In the genomic region with DNA sequence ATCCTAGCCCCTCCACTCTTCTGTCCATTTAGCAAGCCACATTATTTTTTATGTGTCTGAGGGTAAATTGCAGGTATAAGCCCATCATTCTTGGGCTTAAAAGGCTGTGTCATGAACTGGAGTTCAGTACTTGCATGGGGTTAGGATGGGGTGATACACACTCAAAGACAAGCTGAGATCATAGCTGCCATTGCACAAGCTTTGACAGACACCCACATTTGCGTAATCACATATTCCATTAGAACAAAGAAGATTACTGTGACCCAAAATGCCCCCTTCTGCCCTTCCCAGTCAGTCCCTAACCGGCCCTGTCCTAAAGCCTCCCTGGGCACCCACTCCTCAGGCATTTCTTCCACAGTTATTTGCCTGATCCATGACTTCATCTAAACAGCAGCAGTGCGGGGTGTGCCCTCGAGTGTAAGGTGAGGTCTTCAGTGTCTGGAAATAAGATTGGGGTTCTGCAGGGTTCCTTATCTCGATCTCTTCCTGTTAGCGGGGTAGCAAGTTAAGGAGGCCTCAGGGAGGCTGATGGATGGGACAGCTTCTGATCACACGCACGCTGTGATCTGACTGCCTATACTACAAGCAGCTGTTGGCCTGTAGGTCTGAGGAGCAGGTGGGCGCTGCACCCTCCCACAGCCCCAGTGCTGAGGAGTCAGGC, we compare ENCODE assay signal across 13 mouse cellular contexts. TPM values are rescaled to one million over a fixed set of nuclear protein-coding genes. Genes with fewer than 3 reads are reported as not detected.
DNase-seq lines count a peak whose midpoint lies in the region; ATAC-seq and TF ChIP-seq lines count a peak whose summit lies in the region.
"Had no signal": no experiment of that assay in that cellular context is flagged by ENCODE, and none has a peak within 500 bp of the region (broad histone marks: within the 10 kb centered on the region; RNA-seq: fewer than 3 reads in every experiment).

No protein-coding gene starts in this region.

- 81% methylated on average over 9 of the region's 9 CpGs for WGBS in forebrain, embryonic 12.5 days
- 72% methylated on average over 9 of the region's 9 CpGs for WGBS in forebrain, embryonic 16.5 days
- WGBS in limb, embryonic 15.5 days = 61% methylated on average over 9 of the region's 9 CpGs
- WGBS in limb, embryonic 10.5 days = 67% methylated on average over 9 of the region's 9 CpGs
- WGBS in hindbrain, embryonic 13.5 days = 61% methylated on average over 9 of the region's 9 CpGs

- TF ChIP-seq CTCF in MEL (IDR thresholded peaks at IDR 0.05 in 2 of 3, conservative IDR thresholded peaks at IDR 0.05 in 1 of 3; ENCODE audit: control insufficient read depth in 1 of 3, insufficient read depth in 1 of 3, low read depth in 2 of 3, low read length in 3 of 3, poor library complexity in 1 of 3, severe bottlenecking in 1 of 3) = no peak

- TF ChIP-seq POLR2A in MEL (IDR thresholded peaks at IDR 0.05; ENCODE audit: control insufficient read depth in 1 of 2, insufficient read depth in 1 of 2, low read depth in 1 of 2, low read length in 2 of 2, poor library complexity in 1 of 2) = no peak

- no peak for DNase-seq in limb, embryonic 10.5 days (ENCODE audit: low spot score)
- peak; percentile 64 for DNase-seq in MEL (ENCODE audit: low read depth, low spot score)
- DNase-seq in spleen, postnatal 14 days (ENCODE audit: low spot score in 2 of 2) = no peak
- DNase-seq: adrenal gland, postnatal 14 days; B cell, adult 2 months; cerebellum, adult 2 months; kidney, adult 2 months had no signal

- H3K4me2 ChIP-seq in forebrain, embryonic 12.5 days = no peak overlapping the region
- no peak overlapping the region for H3K4me2 ChIP-seq in forebrain, embryonic 16.5 days (ENCODE audit: low read length)
- no peak overlapping the region for H3K4me2 ChIP-seq in limb, embryonic 15.5 days
- no peak overlapping the region for H3K4me2 ChIP-seq in hindbrain, embryonic 13.5 days
- H3K4me2 ChIP-seq: limb, embryonic 13.5 days had no signal

- TF ChIP-seq EP300 in MEL (IDR thresholded peaks at IDR 0.05; ENCODE audit: low read depth in 1 of 2, low read length in 2 of 2) = peak; percentile 54 to 66; a peak in 3 of 4 replicates

- H3K27me3 ChIP-seq in forebrain, embryonic 12.5 days = no peaks in the 10 kb centered on the region
- no peaks in the 10 kb centered on the region for H3K27me3 ChIP-seq in forebrain, embryonic 16.5 days (replicated peaks; ENCODE audit: control insufficient read depth, insufficient read depth, low read length)
- H3K27me3 ChIP-seq in limb, embryonic 15.5 days = no peaks in the 10 kb centered on the region
- H3K27me3 ChIP-seq in limb, embryonic 10.5 days (ENCODE audit: low read depth, poor library complexity, severe bottlenecking) = no peaks in the 10 kb centered on the region
- no peaks in the 10 kb centered on the region for H3K27me3 ChIP-seq in MEL (ENCODE audit: control insufficient read depth in 1 of 2, insufficient read depth in 2 of 2, low read length in 2 of 2)
- H3K27me3 ChIP-seq in hindbrain, embryonic 13.5 days = no peaks in the 10 kb centered on the region
- H3K27me3 ChIP-seq: limb, embryonic 13.5 days had no signal

- no peak overlapping the region for H3K9ac ChIP-seq in forebrain, embryonic 12.5 days
- no peak overlapping the region for H3K9ac ChIP-seq in forebrain, embryonic 16.5 days (replicated peaks; ENCODE audit: low read depth, low read length)
- H3K9ac ChIP-seq in limb, embryonic 15.5 days = no peak overlapping the region
- H3K9ac ChIP-seq in MEL (ENCODE audit: control insufficient read depth, low read depth, low read length, poor library complexity, severe bottlenecking) = no peak overlapping the region
- peak overlapping the region; percentile 63; the same call in 1 of the 2 replicates for H3K9ac ChIP-seq in hindbrain, embryonic 13.5 days
- H3K9ac ChIP-seq: limb, embryonic 13.5 days had no signal

- H3K9me3 ChIP-seq in forebrain, embryonic 12.5 days = no peaks in the 10 kb centered on the region
- no peaks in the 10 kb centered on the region for H3K9me3 ChIP-seq in forebrain, embryonic 16.5 days (ENCODE audit: control insufficient read depth, low read length)
- no peaks in the 10 kb centered on the region for H3K9me3 ChIP-seq in limb, embryonic 15.5 days
- no peaks in the 10 kb centered on the region for H3K9me3 ChIP-seq in limb, embryonic 10.5 days (replicated peaks)
- no peaks in the 10 kb centered on the region for H3K9me3 ChIP-seq in MEL (replicated peaks; ENCODE audit: insufficient read depth, low read length)
- H3K9me3 ChIP-seq in hindbrain, embryonic 13.5 days = no peaks in the 10 kb centered on the region
- H3K9me3 ChIP-seq: limb, embryonic 13.5 days had no signal

- no peak for TF ChIP-seq RAD21 in MEL (IDR thresholded peaks at IDR 0.05; ENCODE audit: low read depth, low read length)

- H3K4me1 ChIP-seq in forebrain, embryonic 12.5 days = peaks cover 48% of the 10 kb centered on the region
- H3K4me1 ChIP-seq in forebrain, embryonic 16.5 days (replicated peaks; ENCODE audit: control insufficient read depth, insufficient read depth, low read length) = peaks cover 30% of the 10 kb centered on the region
- peaks cover 48% of the 10 kb centered on the region for H3K4me1 ChIP-seq in limb, embryonic 15.5 days
- H3K4me1 ChIP-seq in limb, embryonic 10.5 days = peaks cover 60% of the 10 kb centered on the region
- peaks cover 15 to 16% of the 10 kb centered on the region in 2 experiments for H3K4me1 ChIP-seq in MEL (ENCODE audit: control insufficient read depth in 1 of 2, insufficient read depth in 2 of 2, low read length in 2 of 2)
- peaks cover 67% of the 10 kb centered on the region for H3K4me1 ChIP-seq in hindbrain, embryonic 13.5 days (replicated peaks)

- no peak overlapping the region for H3K4me3 ChIP-seq in forebrain, embryonic 12.5 days (replicated peaks)
- no peak overlapping the region for H3K4me3 ChIP-seq in forebrain, embryonic 16.5 days (replicated peaks; ENCODE audit: low read length)
- no peak overlapping the region for H3K4me3 ChIP-seq in limb, embryonic 15.5 days
- H3K4me3 ChIP-seq in limb, embryonic 10.5 days = no peak overlapping the region
- H3K4me3 ChIP-seq in MEL (ENCODE audit: control insufficient read depth in 1 of 2, insufficient read depth in 1 of 2, low read depth in 2 of 2, low read length in 2 of 2) = no peak overlapping the region
- no peak overlapping the region for H3K4me3 ChIP-seq in hindbrain, embryonic 13.5 days
- H3K4me3 ChIP-seq: limb, embryonic 13.5 days had no signal

- 0 out of 2 replicates have a peak, but pooled peaks cover 8% of the 10 kb centered on the region for H3K36me3 ChIP-seq in forebrain, embryonic 12.5 days (replicated peaks)
- H3K36me3 ChIP-seq in forebrain, embryonic 16.5 days (ENCODE audit: control insufficient read depth, insufficient read depth) = no peaks in the 10 kb centered on the region
- no peaks in the 10 kb centered on the region for H3K36me3 ChIP-seq in limb, embryonic 15.5 days
- H3K36me3 ChIP-seq in limb, embryonic 10.5 days = peaks cover 20% of the 10 kb centered on the region
- peaks cover 0 to 14% of the 10 kb centered on the region in 2 experiments; a peak in 2 of 4 replicates for H3K36me3 ChIP-seq in MEL (ENCODE audit: control insufficient read depth in 1 of 2, insufficient read depth in 2 of 2, low read length in 2 of 2)
- H3K36me3 ChIP-seq in hindbrain, embryonic 13.5 days = peaks cover 8% of the 10 kb centered on the region

- peak overlapping the region; percentile 88 for H3K27ac ChIP-seq in forebrain, embryonic 12.5 days
- H3K27ac ChIP-seq in forebrain, embryonic 16.5 days (ENCODE audit: low read length) = no peak overlapping the region
- peak overlapping the region; percentile 50; the same call in 1 of the 2 replicates for H3K27ac ChIP-seq in limb, embryonic 15.5 days
- H3K27ac ChIP-seq in limb, embryonic 10.5 days = no peak overlapping the region
- H3K27ac ChIP-seq in MEL (ENCODE audit: control insufficient read depth, low read depth, low read length) = no peak overlapping the region; the same call in 1 of the 2 replicates
- peak overlapping the region; percentile 87 for H3K27ac ChIP-seq in hindbrain, embryonic 13.5 days
- H3K27ac ChIP-seq: limb, embryonic 13.5 days had no signal

- ATAC-seq in forebrain, embryonic 12.5 days (ENCODE audit: low FRiP score) = no peak
- no peak for ATAC-seq in forebrain, embryonic 16.5 days
- ATAC-seq in limb, embryonic 15.5 days (ENCODE audit: insufficient number of reproducible peaks, low FRiP score, low TSS enrichment, low read depth) = no peak
- no peak for ATAC-seq in hindbrain, embryonic 13.5 days (ENCODE audit: low FRiP score)
- ATAC-seq in cerebellum, adult (ENCODE audit: insufficient number of reproducible peaks, low FRiP score, low TSS enrichment) = no peak

- H3K79me2 ChIP-seq in MEL (ENCODE audit: control insufficient read depth, insufficient read depth, low read length, poor library complexity) = no peaks in the 10 kb centered on the region

TF ChIP-seq in MEL, 35 proteins besides CTCF, POLR2A, EP300 and RAD21 (continues in another document):
- TF ChIP-seq ZC3H11A (IDR thresholded peaks at IDR 0.05; ENCODE audit: low read depth, low read length) (no peak), SIN3A (IDR thresholded peaks at IDR 0.05; ENCODE audit: low read length) (0 out of 2 replicates have a peak, but pooled peaks have one; percentile 22), GATA1 (IDR thresholded peaks at IDR 0.05; ENCODE audit: low read depth, low read length) (peak; percentile 74), MAX (IDR thresholded peaks at IDR 0.05; ENCODE audit: low read length) (0 out of 2 replicates have a peak, but pooled peaks have one; percentile 17), NELFE (IDR thresholded peaks at IDR 0.05; ENCODE audit: low read depth, low read length) (no peak), MXI1 (IDR thresholded peaks at IDR 0.05; ENCODE audit: low read depth, low read length) (no peak; the same call in 1 of the 2 replicates), BHLHE40 (IDR thresholded peaks at IDR 0.05; ENCODE audit: borderline replicate concordance, low read depth, low read length) (no peak), KAT2A (conservative IDR thresholded peaks at IDR 0.05; ENCODE audit: low read depth, low read length) (no peak), RCOR1 (IDR thresholded peaks at IDR 0.05; ENCODE audit: low read depth, low read length) (peak; percentile 44; the same call in 1 of the 2 replicates), ETS1 (IDR thresholded peaks at IDR 0.05; ENCODE audit: low read depth, low read length) (peak; percentile 26; the same call in 1 of the 2 replicates)

RNA-seq across cellular contexts. Expression of gene Tcp11, which starts 49.0 kb away (rescaled TPM):
- polyA plus RNA-seq in forebrain, embryonic 12.5 days (2016; fragmentation: Nextera tagmentation; extraction: Ambion mirVana) = 1.1 and 1.6 TPM in 2 replicates
- 1.7 and 1.8 TPM in 2 replicates for polyA plus RNA-seq in forebrain, embryonic 16.5 days (2015; fragmentation: Nextera tagmentation; extraction: Ambion mirVana)
- 1.5 TPM in 2 replicates for polyA plus RNA-seq in limb, embryonic 15.5 days (2015; fragmentation: Nextera tagmentation; extraction: Ambion mirVana)
- polyA plus RNA-seq in limb, embryonic 10.5 days (2016; fragmentation: Nextera tagmentation; extraction: Ambion mirVana) = 0.97 and 1.1 TPM in 2 replicates
- total RNA-seq in MEL (2012; rRNA removed) = 0.46 and 0.50 TPM in 2 replicates
- under 1 TPM in 1 of 2 experiments, not detected in 1; 0.82 TPM for polyA plus RNA-seq in MEL (2012; ENCODE audit: insufficient read depth in 1 of 2, insufficient read length in 2 of 2, low read depth in 1 of 2, low replicate concordance in 2 of 2, missing spikeins in 1 of 2)
- 1.4 and 1.7 TPM in 2 replicates for polyA plus RNA-seq in hindbrain, embryonic 13.5 days (2015; fragmentation: Nextera tagmentation; extraction: Ambion mirVana)
- total RNA-seq: adrenal gland, postnatal 14 days had no signal

Comparison
In these comparisons a context has a peak if more than half of its experiments do, and no peak if none do; other contexts are left out.
1. H3K27ac ChIP-seq: peak in forebrain, embryonic 12.5 days (single experiment), limb, embryonic 15.5 days (single experiment) and hindbrain, embryonic 13.5 days (single experiment); none in forebrain, embryonic 16.5 days (single experiment), limb, embryonic 10.5 days (single experiment) and MEL (single experiment).